Mouse (Mus musculus) testis, adult 2 months (tissue): ENCODE measurements around the gene Me1.

Source experiments
- CTCF ChIP-seq: fragments of 200-500 bp; IDR thresholded peaks from 2 replicates; pipeline ENCODE4 v1.5.1; 2012; ENCODE audit warnings: low read depth, mild to moderate bottlenecking, inconsistent platforms, low read length, moderate library complexity; ENCODE audit not compliant: control insufficient read depth, insufficient read depth, insufficient replicate concordance
- POLR2A ChIP-seq: fragments of 200-500 bp; IDR thresholded peaks from 2 replicates; pipeline ENCODE4 v1.6.1; 2012; ENCODE audit warnings: low read depth, mild to moderate bottlenecking, inconsistent platforms, low read length, moderate library complexity; ENCODE audit not compliant: control insufficient read depth

DNA sequence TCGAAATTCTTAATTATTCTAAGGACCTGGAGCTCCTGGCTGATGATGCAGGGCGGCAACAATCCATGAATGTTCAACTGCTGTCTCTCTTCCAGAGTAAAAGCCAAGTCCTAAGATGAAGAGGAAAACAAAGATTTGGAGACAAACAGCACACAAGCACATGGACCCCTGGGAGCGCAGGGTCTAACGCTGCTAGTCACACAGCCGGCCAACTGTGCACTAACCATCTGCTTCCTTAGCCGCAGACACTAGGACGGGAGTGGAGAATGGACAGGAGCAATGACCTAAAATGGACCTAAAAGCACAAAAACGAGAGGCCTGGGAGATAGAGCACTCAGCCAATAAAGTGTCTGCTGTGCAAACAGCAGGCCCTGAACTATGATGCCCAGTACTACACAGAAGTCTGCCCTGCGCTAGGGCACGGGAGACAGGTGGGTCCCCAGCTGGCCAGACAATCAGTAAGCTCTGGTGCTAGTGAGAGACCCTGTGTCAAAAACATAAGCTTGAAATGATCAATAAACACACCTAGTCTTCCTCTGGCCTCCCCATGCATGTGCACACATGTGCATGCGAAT lies 15.8 kb downstream of the Me1 start:
- TF ChIP-seq CTCF (no peak), POLR2A (no peak)
